Mouse (Mus musculus): ENCODE results near the gene Pias1. TPM values are rescaled to one million over a fixed set of nuclear protein-coding genes. Genes with fewer than 3 reads are reported as not detected.
"Not testable (repeated sequence)": the region's sequence is repeated elsewhere in the genome, so short reads cannot be mapped to it uniquely, and the experiment has no call there.

Gene Pias1
- polyA plus RNA-seq, 1 experiment from 2014 or later, result 55.6 TPM

DNA sequence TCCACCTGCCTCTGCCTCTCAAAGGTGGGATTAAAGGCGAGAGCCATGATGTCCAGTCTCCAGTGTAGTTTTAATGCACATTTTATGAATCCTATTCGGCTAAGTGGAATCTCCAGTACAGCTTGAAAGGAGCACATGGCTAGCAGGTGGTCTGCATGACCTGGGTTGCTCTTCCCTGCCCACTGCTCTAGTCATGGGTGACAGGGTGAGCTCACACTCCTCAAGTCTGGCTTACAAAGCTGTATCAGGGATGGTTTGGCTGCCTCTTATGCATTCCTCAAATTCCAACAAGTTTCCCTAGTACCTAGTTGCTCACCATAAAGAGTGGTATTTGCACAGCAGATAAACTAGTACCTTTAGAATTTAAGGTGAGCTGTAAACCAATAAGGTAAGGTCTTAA lies 109.9 kb downstream of the Pias1 start:
- H3K4me3 ChIP-seq, result no peak overlapping the region
- H3K36me3 ChIP-seq, result peaks cover 20% of the 10 kb centered on the region
- 48% methylated on average over 2 of the region's 2 CpGs for WGBS
- H3K27ac ChIP-seq, result no peak overlapping the region
- peaks cover 5% of the 10 kb centered on the region; the same call in 1 of the 2 replicates for H3K4me1 ChIP-seq
- no peaks in the 10 kb centered on the region for H3K9me3 ChIP-seq
- no peak for ATAC-seq (ENCODE audit: insufficient number of reproducible peaks, low FRiP score, low TSS enrichment, low read depth)
- H3K4me2 ChIP-seq, result no peak overlapping the region
- no peak overlapping the region for H3K9ac ChIP-seq
- H3K27me3 ChIP-seq, result no peaks in the 10 kb centered on the region

DNA sequence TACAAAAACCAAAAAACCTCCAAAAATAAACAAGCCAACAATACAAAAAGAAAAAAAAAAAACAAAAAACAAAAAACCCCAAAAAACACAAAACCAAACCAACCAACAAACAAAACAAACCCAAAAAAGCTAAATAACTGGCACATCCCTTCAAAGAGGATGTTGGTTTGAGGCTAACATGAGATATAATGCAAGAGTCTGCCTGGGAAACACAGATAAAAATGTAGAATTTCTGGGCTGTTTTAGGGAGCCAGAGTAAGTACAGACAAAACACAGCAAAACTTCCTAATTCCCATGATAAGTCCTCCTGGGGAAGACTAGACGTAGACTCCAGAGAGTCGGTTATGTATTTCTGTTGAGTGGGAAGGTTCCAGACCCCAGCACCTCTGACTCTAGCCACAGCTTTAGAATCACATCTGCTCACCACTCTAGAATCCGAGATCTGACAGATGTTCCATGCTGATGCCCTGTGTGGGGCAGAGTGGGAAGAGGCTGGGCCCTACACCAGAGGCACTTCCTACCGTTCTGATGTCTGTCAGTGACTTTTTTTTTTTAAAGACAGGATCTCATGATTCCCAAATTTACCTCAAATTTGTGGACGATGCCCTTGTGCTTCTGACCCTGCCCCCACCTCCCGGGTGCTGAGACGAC lies 110.6 kb downstream of the Pias1 start:
- H3K4me2 ChIP-seq, result no peak overlapping the region
- 74% methylated on average over 7 of the region's 7 CpGs for WGBS
- no peaks in the 10 kb centered on the region for H3K9me3 ChIP-seq
- ATAC-seq (ENCODE audit: insufficient number of reproducible peaks, low FRiP score, low TSS enrichment, low read depth), result no peak
- H3K9ac ChIP-seq, result no peak overlapping the region
- H3K27me3 ChIP-seq, result no peaks in the 10 kb centered on the region
- H3K4me1 ChIP-seq, result peaks cover 5% of the 10 kb centered on the region; the same call in 1 of the 2 replicates
- H3K27ac ChIP-seq, result no peak overlapping the region
- H3K4me3 ChIP-seq, result no peak overlapping the region
- peaks cover 15% of the 10 kb centered on the region for H3K36me3 ChIP-seq

DNA sequence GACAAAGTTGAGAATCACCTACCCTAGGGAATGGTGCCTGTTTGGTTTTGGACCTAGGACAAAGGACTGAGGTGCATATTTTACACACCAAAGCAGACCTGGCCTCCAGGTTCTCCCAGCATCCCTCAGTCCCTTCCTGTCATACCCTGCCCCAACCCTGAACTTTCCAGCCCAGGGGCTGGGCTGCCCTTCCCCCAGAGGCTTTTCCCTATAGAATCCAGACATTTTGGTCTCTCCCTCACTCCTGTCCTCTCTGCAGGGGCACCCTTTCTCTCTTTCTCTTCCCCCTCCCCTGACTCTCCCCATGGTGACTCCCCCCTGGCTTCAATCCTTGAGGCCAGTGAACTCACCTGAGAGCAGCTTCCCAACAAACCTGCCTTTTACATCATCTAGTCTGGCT lies 117.0 kb downstream of the Pias1 start:
- H3K4me2 ChIP-seq, result no peak overlapping the region
- H3K36me3 ChIP-seq, result no peaks in the 10 kb centered on the region
- no peak overlapping the region for H3K9ac ChIP-seq
- H3K9me3 ChIP-seq, result no peaks in the 10 kb centered on the region
- no peaks in the 10 kb centered on the region for H3K27me3 ChIP-seq
- ATAC-seq (ENCODE audit: insufficient number of reproducible peaks, low FRiP score, low TSS enrichment, low read depth), result no peak
- no peak overlapping the region for H3K27ac ChIP-seq
- H3K4me1 ChIP-seq, result no peaks in the 10 kb centered on the region
- H3K4me3 ChIP-seq, result no peak overlapping the region

DNA sequence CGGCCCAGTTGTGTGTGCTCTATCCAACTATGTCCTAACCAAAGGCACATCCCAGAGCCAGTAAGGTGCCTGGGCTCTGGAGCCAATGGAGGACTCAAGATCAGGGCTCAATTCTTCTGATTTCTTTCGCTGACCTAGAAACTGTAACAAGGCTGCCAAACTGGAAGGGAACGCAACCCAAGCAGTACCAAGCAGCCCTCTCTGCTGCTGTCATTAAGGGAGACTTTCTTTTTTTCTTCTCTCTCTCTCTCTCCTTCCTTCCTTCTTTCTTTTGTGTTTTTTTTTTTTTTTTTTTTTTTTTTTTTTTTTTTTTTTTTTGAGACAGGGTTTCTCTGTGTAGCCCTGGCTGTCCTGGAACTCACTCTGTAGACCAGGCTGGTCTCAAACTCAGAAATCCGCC lies 118.5 kb downstream of the Pias1 start:
- H3K27ac ChIP-seq; H3K4me1 ChIP-seq; H3K4me2 ChIP-seq; H3K27me3 ChIP-seq; ATAC-seq (ENCODE audit: insufficient number of reproducible peaks, low FRiP score, low TSS enrichment, low read depth); H3K9ac ChIP-seq; H3K4me3 ChIP-seq; H3K9me3 ChIP-seq; H3K36me3 ChIP-seq: not testable (repeated sequence)
- WGBS, result 86% methylated on average over 4 of the region's 4 CpGs

DNA sequence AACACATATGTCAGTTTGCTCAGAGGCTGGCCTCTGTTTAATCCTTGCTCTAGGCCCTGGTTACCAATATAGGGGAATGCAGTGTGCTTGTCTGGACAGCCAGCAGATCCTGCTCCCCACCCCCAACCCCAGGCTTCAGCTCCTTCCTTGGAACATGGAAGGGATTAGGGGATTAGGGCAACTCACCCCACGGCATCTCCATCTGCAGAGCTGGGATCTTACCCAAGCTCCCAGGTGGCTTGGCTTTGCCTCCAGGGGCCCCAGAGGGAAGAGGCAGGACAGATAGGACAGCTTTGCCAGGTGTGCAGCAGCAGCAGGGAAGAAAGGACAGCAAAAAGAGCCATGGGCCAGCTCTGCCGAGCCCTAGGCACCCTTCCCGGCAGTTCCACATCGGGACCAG lies 126.9 kb downstream of the Pias1 start:
- ATAC-seq (ENCODE audit: insufficient number of reproducible peaks, low FRiP score, low TSS enrichment, low read depth), result no peak
- 51% methylated on average over 4 of the region's 4 CpGs for WGBS
- Histone ChIP-seq H3K4me1 (peaks cover 38% of the 10 kb centered on the region), H3K27me3 (no peaks in the 10 kb centered on the region), H3K27ac (no peak overlapping the region), H3K9me3 (no peaks in the 10 kb centered on the region), H3K4me2 (no peak overlapping the region), H3K4me3 (no peak overlapping the region), H3K9ac (no peak overlapping the region), H3K36me3 (no peaks in the 10 kb centered on the region)

DNA sequence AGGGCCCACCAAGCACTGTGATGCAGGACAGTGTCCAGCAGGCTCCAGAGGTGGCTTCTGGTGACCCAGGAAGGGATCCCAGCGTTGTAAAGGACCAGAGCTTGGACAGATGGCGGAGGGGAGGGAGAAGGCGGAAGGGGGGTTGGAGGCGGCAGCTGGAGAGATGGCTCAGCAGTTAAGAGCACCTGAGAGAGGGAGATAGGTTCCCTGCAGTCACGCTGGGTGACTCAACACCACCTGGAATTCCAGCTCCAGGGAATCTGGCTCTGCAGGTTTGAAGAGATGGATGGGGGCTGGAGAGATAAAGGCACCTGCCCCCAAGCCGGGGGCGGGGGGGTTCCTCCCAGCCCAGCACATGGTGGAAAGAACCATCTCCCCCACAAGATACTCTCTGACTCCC lies 127.6 kb downstream of the Pias1 start:
- 49% methylated on average over 7 of the region's 7 CpGs for WGBS
- H3K36me3 ChIP-seq; H3K9me3 ChIP-seq; ATAC-seq (ENCODE audit: insufficient number of reproducible peaks, low FRiP score, low TSS enrichment, low read depth); H3K4me3 ChIP-seq; H3K4me2 ChIP-seq; H3K27ac ChIP-seq; H3K27me3 ChIP-seq; H3K9ac ChIP-seq: not testable (repeated sequence)
- H3K4me1 ChIP-seq, result peaks cover 38% of the 10 kb centered on the region

DNA sequence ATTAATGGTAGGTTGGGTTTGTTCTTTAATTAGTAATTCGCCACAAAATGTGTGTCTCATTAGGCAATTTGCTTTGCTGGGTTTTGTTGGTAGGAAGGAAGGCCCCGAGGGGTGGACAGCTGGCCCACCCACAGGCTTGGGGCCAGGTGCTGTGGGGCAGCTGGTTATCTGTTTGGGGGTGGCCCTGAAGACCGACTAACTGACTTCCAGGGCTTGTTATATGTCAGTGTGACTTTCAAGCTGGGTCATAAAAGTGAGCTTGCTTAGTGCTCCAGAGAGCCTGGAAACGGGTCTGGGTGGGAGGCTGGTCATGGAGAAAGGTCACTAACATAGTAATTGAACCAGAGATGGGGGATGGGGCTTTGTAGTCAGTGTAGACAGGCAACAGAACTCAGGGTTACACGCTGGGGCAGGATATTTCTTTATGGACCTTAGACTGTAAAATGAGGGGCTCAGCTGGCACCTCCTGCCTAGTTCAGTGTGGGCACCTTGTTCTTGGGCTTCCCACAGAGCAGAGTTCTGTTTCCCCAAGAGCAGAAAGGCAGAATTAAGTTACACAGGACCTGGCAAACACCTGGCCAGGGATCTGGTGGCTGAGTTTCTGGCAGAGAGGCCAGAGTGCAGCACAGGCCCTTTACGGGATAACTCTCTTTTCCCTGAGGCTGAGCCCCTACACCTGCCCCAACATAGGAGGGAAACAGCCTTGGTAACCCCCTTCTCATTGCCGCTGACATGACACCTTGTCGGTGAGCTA lies 129.3 kb downstream of the Pias1 start:
- WGBS, result 23% methylated on average over 8 of the region's 8 CpGs
- no peak for ATAC-seq (ENCODE audit: insufficient number of reproducible peaks, low FRiP score, low TSS enrichment, low read depth)
- Histone ChIP-seq H3K9ac (0 out of 2 replicates have a peak overlapping the region, but pooled peaks have one; percentile 8), H3K27ac (peak overlapping the region; percentile 84), H3K4me3 (peak overlapping the region; percentile 27), H3K27me3 (no peaks in the 10 kb centered on the region), H3K9me3 (no peaks in the 10 kb centered on the region), H3K36me3 (no peaks in the 10 kb centered on the region), H3K4me1 (peaks cover 47% of the 10 kb centered on the region), H3K4me2 (peak overlapping the region; percentile 49)

DNA sequence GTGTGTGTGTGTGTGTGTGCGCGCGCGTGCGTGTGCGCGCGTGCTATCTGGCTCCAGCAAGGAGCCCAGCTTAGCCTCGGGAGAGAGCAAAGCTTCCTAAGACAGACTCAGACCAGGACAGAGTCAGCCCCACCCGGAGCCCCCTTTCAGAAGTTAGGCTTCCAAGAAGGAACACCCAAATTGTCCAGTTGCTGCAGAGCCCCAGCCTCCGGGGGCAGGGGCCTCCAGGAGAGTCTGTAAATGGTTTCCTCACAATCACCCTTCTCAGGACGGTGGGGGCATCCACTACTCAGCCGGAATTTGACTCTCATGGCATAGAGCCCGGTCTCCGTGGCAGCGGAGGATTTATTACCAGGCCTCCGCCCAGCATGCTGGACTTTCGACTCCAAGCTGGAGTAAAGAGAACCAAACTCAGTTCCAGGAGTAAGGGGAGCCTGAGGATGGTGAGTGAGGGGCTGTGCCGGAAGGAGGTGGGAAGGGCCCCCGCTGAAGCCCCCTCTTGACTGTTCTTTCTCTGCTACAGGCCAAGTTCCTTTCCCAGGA lies 129.9 kb downstream of the Pias1 start, which contains the start of gene Calml4:
Gene Calml4, plus strand, starts transcription at position 362 of the 543 bp plus-strand sequence.
- 0 out of 2 replicates have a peak within 1 kb of the TSS, but pooled peaks have one; percentile 8 for H3K9ac ChIP-seq
- peaks cover 47% of the 10 kb centered on the region for H3K4me1 ChIP-seq
- peak within 1 kb of the TSS; percentile 27 for H3K4me3 ChIP-seq
- 20% methylated on average over 20 of the region's 20 CpGs for WGBS
- no peaks in the 10 kb centered on the region for H3K36me3 ChIP-seq
- H3K4me2 ChIP-seq, result peak within 1 kb of the TSS; percentile 49
- peak within 1 kb of the TSS; percentile 84 for H3K27ac ChIP-seq
- no peaks in the 10 kb centered on the region for H3K9me3 ChIP-seq
- no peaks in the 10 kb centered on the region for H3K27me3 ChIP-seq
- ATAC-seq (ENCODE audit: insufficient number of reproducible peaks, low FRiP score, low TSS enrichment, low read depth), result peak; percentile 74

DNA sequence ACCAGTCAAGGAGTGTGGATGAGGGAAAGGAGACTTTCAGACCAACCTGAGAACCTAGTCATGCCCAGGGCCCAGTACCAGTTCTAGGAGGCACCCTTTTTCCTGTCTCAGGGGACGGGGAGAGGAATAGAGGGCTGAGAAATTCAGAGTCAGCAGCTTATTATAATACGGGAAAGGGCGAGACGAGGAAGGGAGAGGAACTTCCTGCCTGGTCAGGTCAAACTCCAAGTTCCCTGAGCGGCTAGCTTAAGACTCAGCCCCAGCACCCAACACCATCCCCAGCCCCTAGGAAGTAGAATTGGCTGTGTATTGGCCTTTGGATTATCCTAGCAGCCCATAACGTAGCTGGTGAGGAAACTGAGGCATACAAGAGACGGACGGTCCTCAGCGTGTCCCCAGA lies 130.5 kb downstream of the Pias1 start:
- no peak overlapping the region for H3K9ac ChIP-seq
- peak overlapping the region; percentile 27 for H3K4me3 ChIP-seq
- H3K27me3 ChIP-seq, result no peaks in the 10 kb centered on the region
- peak overlapping the region; percentile 49 for H3K4me2 ChIP-seq
- H3K9me3 ChIP-seq, result no peaks in the 10 kb centered on the region
- H3K27ac ChIP-seq, result peak overlapping the region; percentile 84
- ATAC-seq (ENCODE audit: insufficient number of reproducible peaks, low FRiP score, low TSS enrichment, low read depth), result no peak
- WGBS, result 52% methylated on average over 9 of the region's 9 CpGs
- H3K36me3 ChIP-seq, result no peaks in the 10 kb centered on the region
- peaks cover 48% of the 10 kb centered on the region for H3K4me1 ChIP-seq

DNA sequence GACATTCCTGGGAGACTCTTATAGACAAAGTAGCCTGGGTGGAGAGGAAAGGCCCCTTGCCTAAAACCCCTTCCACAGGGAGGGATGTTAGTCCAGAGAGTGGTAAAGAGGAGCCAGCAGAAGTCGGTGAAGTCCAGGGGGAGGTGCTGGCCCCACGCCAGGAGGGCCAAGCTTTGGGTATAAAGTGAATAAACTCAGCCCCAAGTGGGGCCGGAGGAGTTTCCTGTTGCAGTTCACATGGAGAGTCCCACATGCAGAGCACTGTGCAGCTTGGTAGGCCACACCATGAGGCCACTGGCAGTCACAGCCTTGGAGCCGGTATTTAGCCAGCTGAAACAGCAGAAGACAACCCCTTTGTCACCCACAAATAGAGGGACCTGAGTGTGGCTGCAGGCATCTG lies 133.2 kb downstream of the Pias1 start:
- Histone ChIP-seq H3K27me3 (no peaks in the 10 kb centered on the region), H3K4me3 (no peak overlapping the region), H3K36me3 (peaks cover 19% of the 10 kb centered on the region), H3K9me3 (no peaks in the 10 kb centered on the region), H3K4me1 (peaks cover 47% of the 10 kb centered on the region), H3K9ac (no peak overlapping the region), H3K27ac (0 out of 2 replicates have a peak overlapping the region, but pooled peaks have one; percentile 22), H3K4me2 (no peak overlapping the region)
- ATAC-seq (ENCODE audit: insufficient number of reproducible peaks, low FRiP score, low TSS enrichment, low read depth), result no peak
- 34% methylated on average over 4 of the region's 4 CpGs for WGBS

DNA sequence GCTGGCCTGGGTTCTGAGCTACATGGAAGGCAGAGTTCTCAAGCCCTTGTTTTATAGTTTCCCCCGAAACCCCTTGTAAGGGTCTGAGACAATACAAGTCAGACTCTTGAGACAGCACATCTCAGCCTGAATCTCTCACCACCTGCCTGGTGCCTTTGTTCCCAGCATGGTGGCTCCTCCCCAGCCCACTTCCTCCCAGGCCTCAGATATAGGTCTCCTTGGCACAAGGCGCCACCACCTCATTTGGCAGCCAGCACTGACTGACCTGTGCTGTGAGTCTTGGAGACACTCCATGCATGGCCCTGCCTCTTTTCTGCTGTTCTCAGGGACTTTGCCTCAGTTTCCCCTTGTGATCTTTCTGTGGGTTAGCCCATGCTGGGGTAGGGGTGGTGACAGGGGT lies 136.2 kb downstream of the Pias1 start:
- Histone ChIP-seq H3K9ac (0 out of 2 replicates have a peak overlapping the region, but pooled peaks have one; percentile 10), H3K4me1 (peaks cover 30% of the 10 kb centered on the region), H3K4me2 (no peak overlapping the region), H3K9me3 (no peaks in the 10 kb centered on the region), H3K4me3 (no peak overlapping the region), H3K36me3 (peaks cover 36% of the 10 kb centered on the region), H3K27me3 (no peaks in the 10 kb centered on the region), H3K27ac (no peak overlapping the region)
- 65% methylated on average over 2 of the region's 2 CpGs for WGBS
- ATAC-seq (ENCODE audit: insufficient number of reproducible peaks, low FRiP score, low TSS enrichment, low read depth), result no peak

DNA sequence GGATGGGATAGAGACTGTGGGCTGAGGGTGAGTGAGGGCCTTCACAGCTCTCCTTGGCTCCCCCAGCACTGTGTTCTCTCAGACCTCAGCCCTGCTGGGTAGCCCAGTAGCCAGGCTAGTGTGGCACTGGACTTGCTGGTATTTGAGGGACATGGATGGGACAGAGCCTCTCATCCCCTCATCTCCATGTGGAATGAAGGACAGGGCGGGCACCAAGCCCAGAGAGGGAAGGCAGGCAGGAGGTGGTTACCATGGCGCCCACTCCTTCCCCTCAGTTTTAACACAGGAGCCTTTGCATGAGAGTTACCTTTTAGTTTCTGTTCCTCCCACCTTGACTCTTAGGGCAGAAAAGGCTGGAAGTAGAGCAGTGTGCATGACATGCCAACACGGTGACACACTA lies 139.1 kb downstream of the Pias1 start:
- H3K4me1 ChIP-seq, result peaks cover 20% of the 10 kb centered on the region
- no peak overlapping the region for H3K9ac ChIP-seq
- no peak for ATAC-seq (ENCODE audit: insufficient number of reproducible peaks, low FRiP score, low TSS enrichment, low read depth)
- H3K4me2 ChIP-seq, result no peak overlapping the region
- H3K27me3 ChIP-seq, result no peaks in the 10 kb centered on the region
- peaks cover 42% of the 10 kb centered on the region for H3K36me3 ChIP-seq
- no peak overlapping the region for H3K4me3 ChIP-seq
- H3K9me3 ChIP-seq, result no peaks in the 10 kb centered on the region
- 72% methylated on average over 3 of the region's 3 CpGs for WGBS
- H3K27ac ChIP-seq, result no peak overlapping the region
